Comparison of ENCODE assay signal across 9 mouse cellular contexts in the genomic region with DNA sequence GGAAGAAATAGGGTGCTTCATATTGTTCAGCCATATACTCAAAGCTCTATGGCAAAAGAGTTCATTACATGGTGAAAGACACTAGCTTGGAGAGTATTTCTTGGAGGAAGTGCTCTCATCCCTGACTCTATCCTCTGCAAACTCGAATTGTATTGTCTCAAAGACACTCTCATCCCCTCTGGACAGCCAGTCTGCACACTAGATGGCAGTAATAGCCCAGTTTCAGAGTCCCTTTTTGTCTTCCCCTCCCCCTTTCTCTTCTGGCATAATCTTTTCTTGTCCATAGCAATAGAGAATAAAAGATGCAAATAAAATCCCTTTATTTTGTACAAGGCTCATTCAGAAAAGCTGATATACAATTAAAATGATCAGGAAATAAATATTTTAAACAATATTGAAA.
A peak's percentile ranks its signal among the peaks of the same experiment; 100 is the strongest.
DNase-seq lines count a peak whose midpoint lies in the region; ATAC-seq and TF ChIP-seq lines count a peak whose summit lies in the region.
"Had no signal": no experiment of that assay in that cellular context is flagged by ENCODE, and none has a peak within 500 bp of the region (broad histone marks: within the 10 kb centered on the region; RNA-seq: fewer than 3 reads in every experiment).

No protein-coding gene starts in this region.

- peak; percentile 83 for TF ChIP-seq CTCF in lung, embryonic 14.5 days (IDR thresholded peaks at IDR 0.05; ENCODE audit: low read depth)

- no peak overlapping the region for H3K4me2 ChIP-seq in lung, embryonic 14.5 days

- no peaks in the 10 kb centered on the region for H3K9me3 ChIP-seq in lung, embryonic 14.5 days (ENCODE audit: low read depth, low read length)

- peak; percentile 88 for DNase-seq in 3T3-L1 (ENCODE audit: low read depth, low spot score)
- DNase-seq in ZHBTc4 (ENCODE audit: low read depth, low spot score) = peak; percentile 59
- DNase-seq in embryo, embryonic 11.5 days (ENCODE audit: low read depth, low spot score) = peak; percentile 59
- DNase-seq in heart, postnatal 10 days = peak; percentile 77 to 83
- DNase-seq in kidney, postnatal 36 days = peak; percentile 48 to 68
- peak; percentile 94 for DNase-seq in lung, embryonic 14.5 days
- DNase-seq in retina, postnatal 1 day = peak; percentile 89

- H3K4me3 ChIP-seq in lung, embryonic 14.5 days (ENCODE audit: low read depth, low read length) = no peak overlapping the region
- H3K4me3 ChIP-seq: myocyte had no signal

- 5% methylated on average over 1 of the region's 1 CpGs for whole genome bisulfite sequencing in lung, embryonic 14.5 days

- intact Hi-C loops in heart, postnatal 10 days (cut with DNase I) = loop anchor here (5.0 to 10.0 kb wide), 2 partner anchors 274 to 472 kb away; no protein-coding TSS in a partner anchor

- no peak overlapping the region for H3K9ac ChIP-seq in lung, embryonic 14.5 days

- peaks cover 5% of the 10 kb centered on the region; the same call in 1 of the 2 replicates for H3K4me1 ChIP-seq in lung, embryonic 14.5 days (ENCODE audit: insufficient read depth)

- H3K36me3 ChIP-seq in lung, embryonic 14.5 days (ENCODE audit: insufficient read depth) = no peaks in the 10 kb centered on the region

- H3K27me3 ChIP-seq in lung, embryonic 14.5 days (ENCODE audit: insufficient read depth, low read length) = no peaks in the 10 kb centered on the region

- peak overlapping the region; percentile 69; the same call in 1 of the 2 replicates for H3K27ac ChIP-seq in lung, embryonic 14.5 days (ENCODE audit: low read depth)

- ATAC-seq in lung, embryonic 14.5 days (ENCODE audit: insufficient read depth) = peak; percentile 60; the same call in 1 of the 2 replicates
- ATAC-seq in erythroblast, adult 5-6 weeks (replicated peaks; ENCODE audit: low FRiP score, poor library complexity, severe bottlenecking) = no peak
